Mouse (Mus musculus): ENCODE measurements around the gene Ccnjl. TPM values are rescaled to one million over a fixed set of nuclear protein-coding genes. Genes with fewer than 3 reads are reported as not detected.
A peak's percentile ranks its signal among the peaks of the same experiment; 100 is the strongest.

The Ccnjl gene
- polyA plus RNA-seq, 1 experiment from 2014 or later: 14.6 TPM

DNA sequence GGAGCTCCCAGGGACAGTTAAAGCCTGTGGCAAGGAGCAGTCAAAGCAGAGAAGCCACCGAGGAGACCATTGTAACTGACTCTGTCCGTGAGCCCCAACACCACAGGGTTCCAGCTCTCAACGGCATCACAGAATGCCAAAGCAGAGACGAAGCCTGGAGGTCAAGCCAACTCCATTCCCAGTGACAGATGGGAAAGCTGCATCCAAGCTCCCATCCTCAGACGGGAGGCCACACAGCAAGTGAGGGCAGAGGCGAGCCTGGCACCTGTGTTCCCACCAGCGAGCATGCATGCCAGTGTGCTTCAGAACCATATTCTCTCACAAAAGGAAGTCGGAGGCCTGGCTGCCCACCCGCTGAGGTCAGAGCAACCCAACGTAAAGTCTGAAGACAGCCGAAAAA, 10.9 kb upstream of the Ccnjl start:
- Histone ChIP-seq H3K4me3 (ENCODE audit: low read length) (no peak overlapping the region), H3K9ac (ENCODE audit: low read depth, low read length) (no peak overlapping the region), H3K27ac (ENCODE audit: low read length) (no peak overlapping the region), H3K4me2 (ENCODE audit: low read depth, low read length) (no peak overlapping the region), H3K36me3 (ENCODE audit: control insufficient read depth, insufficient read depth, low read length) (no peaks in the 10 kb centered on the region), H3K4me1 (ENCODE audit: control insufficient read depth, insufficient read depth, low read length) (0 out of 2 replicates have a peak, but pooled peaks cover 4% of the 10 kb centered on the region), H3K27me3 (replicated peaks; ENCODE audit: control insufficient read depth, insufficient read depth, low read length) (no peaks in the 10 kb centered on the region), H3K9me3 (ENCODE audit: control insufficient read depth, low read length) (no peaks in the 10 kb centered on the region)
- ATAC-seq: no peak
- WGBS: 86% methylated on average over 11 of the region's 11 CpGs

DNA sequence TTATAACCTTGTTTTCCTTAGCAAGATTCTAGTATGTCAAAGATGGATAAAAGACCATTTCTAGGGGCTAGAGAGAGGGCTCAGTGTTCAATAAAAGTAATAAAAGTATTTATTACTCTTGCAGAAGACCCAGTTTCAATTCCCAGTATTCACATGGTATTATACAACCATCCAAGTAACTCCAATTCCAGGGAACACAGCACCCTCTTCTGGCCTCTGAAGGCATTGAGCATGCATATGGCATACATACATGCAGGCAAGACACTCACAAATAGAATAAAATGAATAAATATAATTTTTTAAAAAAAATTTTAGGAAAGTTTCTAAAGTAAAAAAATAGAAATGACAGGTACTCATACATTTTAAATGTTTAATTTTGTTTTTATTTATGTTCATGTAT, 10.5 kb upstream of the Ccnjl start:
- Histone ChIP-seq H3K27me3 (replicated peaks; ENCODE audit: control insufficient read depth, insufficient read depth, low read length) (no peaks in the 10 kb centered on the region), H3K36me3 (ENCODE audit: control insufficient read depth, insufficient read depth, low read length) (no peaks in the 10 kb centered on the region), H3K27ac (ENCODE audit: low read length) (no peak overlapping the region), H3K9ac (ENCODE audit: low read depth, low read length) (no peak overlapping the region), H3K4me1 (ENCODE audit: control insufficient read depth, insufficient read depth, low read length) (0 out of 2 replicates have a peak, but pooled peaks cover 4% of the 10 kb centered on the region), H3K4me2 (ENCODE audit: low read depth, low read length) (no peak overlapping the region), H3K9me3 (ENCODE audit: control insufficient read depth, low read length) (no peaks in the 10 kb centered on the region), H3K4me3 (ENCODE audit: low read length) (no peak overlapping the region)
- ATAC-seq: no peak

DNA sequence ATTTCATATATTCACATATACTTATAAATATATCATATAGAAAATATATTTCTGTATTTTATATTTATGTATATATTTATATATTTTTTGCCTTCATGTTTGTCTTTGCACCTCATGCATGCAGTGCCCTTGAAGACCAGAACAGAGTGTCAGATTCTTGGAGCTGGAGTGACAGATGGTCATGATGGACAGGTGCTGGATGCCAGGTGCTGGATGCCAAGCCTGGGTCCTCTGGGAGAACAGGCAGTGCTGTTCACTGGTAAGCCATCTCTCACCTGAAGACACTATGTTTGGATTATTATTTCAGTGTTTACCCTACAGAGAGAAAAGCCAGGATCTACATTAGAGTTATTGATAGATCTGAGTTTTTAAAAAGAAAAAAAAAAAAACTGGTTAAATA, 9.8 kb upstream of the Ccnjl start:
- H3K9ac ChIP-seq (ENCODE audit: low read depth, low read length): no peak overlapping the region
- no peaks in the 10 kb centered on the region for H3K9me3 ChIP-seq (ENCODE audit: control insufficient read depth, low read length)
- H3K27ac ChIP-seq (ENCODE audit: low read length): no peak overlapping the region
- no peaks in the 10 kb centered on the region for H3K36me3 ChIP-seq (ENCODE audit: control insufficient read depth, insufficient read depth, low read length)
- no peak overlapping the region for H3K4me3 ChIP-seq (ENCODE audit: low read length)
- no peak for ATAC-seq
- H3K4me2 ChIP-seq (ENCODE audit: low read depth, low read length): no peak overlapping the region
- no peaks in the 10 kb centered on the region for H3K27me3 ChIP-seq (replicated peaks; ENCODE audit: control insufficient read depth, insufficient read depth, low read length)
- H3K4me1 ChIP-seq (ENCODE audit: control insufficient read depth, insufficient read depth, low read length): 0 out of 2 replicates have a peak, but pooled peaks cover 4% of the 10 kb centered on the region

DNA sequence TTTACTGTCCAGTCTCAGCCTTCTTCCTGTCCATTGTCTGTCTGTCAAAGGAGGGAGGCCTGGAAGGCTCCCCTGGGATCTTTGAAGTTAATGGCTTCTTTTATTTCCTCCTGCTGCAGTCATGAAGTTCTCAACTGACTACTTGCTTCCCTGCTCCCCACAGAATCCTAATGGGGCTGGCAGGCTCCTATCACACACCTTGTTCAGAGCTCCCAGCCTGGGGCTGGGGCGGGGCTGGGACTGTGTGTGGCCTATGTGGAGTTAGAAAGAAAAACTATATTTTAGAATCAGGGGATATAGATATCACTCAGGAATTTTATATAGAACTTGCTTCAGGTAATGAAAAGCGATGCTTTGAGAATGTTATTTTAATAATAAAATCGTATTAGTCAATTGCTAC, 8.1 kb upstream of the Ccnjl start:
- peak; percentile 55; the same call in 1 of the 2 replicates for ATAC-seq
- H3K9me3 ChIP-seq (ENCODE audit: control insufficient read depth, low read length): no peaks in the 10 kb centered on the region
- no peak overlapping the region for H3K9ac ChIP-seq (ENCODE audit: low read depth, low read length)
- H3K4me3 ChIP-seq (ENCODE audit: low read length): no peak overlapping the region
- no peak overlapping the region for H3K4me2 ChIP-seq (ENCODE audit: low read depth, low read length)
- WGBS: 79% methylated on average over 3 of the region's 3 CpGs
- no peaks in the 10 kb centered on the region for H3K27me3 ChIP-seq (replicated peaks; ENCODE audit: control insufficient read depth, insufficient read depth, low read length)
- H3K4me1 ChIP-seq (ENCODE audit: control insufficient read depth, insufficient read depth, low read length): 0 out of 2 replicates have a peak, but pooled peaks cover 4% of the 10 kb centered on the region
- no peaks in the 10 kb centered on the region for H3K36me3 ChIP-seq (ENCODE audit: control insufficient read depth, insufficient read depth, low read length)
- H3K27ac ChIP-seq (ENCODE audit: low read length): no peak overlapping the region

DNA sequence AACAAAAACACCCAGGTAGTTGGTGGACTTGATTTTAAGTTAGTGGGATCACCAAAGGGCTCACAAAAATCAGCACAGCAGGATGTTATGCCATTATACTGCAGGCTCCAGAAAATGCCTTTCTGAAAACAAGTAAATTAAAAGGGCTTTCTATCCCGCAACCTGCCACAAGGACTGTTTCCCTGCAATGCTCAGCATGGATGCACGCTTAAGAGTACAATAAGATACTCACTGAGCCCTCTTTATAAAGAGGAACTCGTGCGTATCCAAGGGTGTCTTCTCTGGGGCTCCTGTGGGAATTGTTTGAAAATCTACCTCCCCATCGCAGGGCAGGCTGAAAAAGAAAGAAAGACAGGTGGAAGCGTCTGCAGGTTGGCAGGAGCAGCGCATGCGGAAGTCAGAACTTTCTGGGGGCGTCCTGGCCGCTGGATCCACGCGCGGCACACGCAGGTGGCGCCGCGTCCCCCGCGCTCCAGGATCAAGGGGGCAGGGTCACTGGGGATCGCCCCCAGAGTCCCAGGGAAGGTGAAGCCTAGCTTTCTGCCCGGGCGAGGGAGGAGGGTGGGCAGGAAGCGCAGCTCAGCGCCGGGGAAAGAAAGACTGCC, 404 bp upstream of the Ccnjl start:
- Histone ChIP-seq H3K36me3 (ENCODE audit: control insufficient read depth, insufficient read depth, low read length) (0 out of 2 replicates have a peak, but pooled peaks cover 2% of the 10 kb centered on the region), H3K4me3 (ENCODE audit: low read length) (peak overlapping the region; percentile 86), H3K9me3 (ENCODE audit: control insufficient read depth, low read length) (no peaks in the 10 kb centered on the region), H3K4me1 (ENCODE audit: control insufficient read depth, insufficient read depth, low read length) (peaks cover 13% of the 10 kb centered on the region), H3K27me3 (replicated peaks; ENCODE audit: control insufficient read depth, insufficient read depth, low read length) (no peaks in the 10 kb centered on the region), H3K4me2 (ENCODE audit: low read depth, low read length) (peak overlapping the region; percentile 79), H3K27ac (ENCODE audit: low read length) (peak overlapping the region; percentile 84), H3K9ac (ENCODE audit: low read depth, low read length) (peak overlapping the region; percentile 87)
- peak; percentile 22 for ATAC-seq
- 2% methylated on average over 21 of the region's 25 CpGs for WGBS

DNA sequence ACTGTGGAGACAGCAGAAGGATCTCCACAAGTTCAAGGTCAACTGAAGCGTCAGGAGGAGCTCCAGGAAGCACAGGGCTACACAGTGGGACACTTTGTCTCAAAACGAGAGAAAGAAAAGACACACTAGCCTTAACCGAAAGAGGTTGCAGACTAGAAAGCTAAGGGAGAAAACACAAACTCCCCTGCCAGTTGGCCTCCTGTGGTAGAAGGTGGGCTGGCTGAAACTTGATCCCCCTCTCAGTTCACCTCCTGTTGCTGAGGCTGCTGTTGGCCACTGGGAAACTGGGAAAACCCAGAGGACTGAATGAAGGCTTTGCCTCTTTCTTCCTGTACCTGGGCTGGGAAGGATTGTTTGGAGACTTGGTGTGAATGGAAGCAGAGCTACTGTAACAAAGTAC, 1.5 kb downstream of the Ccnjl start:
- Histone ChIP-seq H3K9ac (ENCODE audit: low read depth, low read length) (peak overlapping the region; percentile 36; the same call in 1 of the 2 replicates), H3K27ac (ENCODE audit: low read length) (no peak overlapping the region)
- 36% methylated on average over 3 of the region's 3 CpGs for whole genome bisulfite sequencing

DNA sequence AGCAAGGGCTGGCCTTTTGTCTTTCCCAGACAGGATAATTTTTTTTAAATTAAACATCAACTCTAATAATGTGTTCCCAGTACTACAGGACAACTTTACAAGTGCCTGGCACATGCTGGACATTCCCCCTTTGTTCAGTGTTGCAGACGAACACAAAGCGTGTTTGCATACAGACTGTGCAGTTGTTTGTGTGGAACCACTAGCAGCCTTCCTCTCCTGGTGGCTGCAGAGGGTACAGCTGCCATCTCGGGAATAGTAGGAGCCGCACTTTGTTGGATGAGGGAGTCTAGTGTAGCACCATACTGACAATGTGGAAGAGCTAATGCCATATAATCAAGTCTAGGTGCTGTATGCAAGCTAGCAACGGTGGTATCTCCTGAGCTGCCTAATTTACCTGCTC, 3.0 kb downstream of the Ccnjl start:
- no peak overlapping the region for H3K4me3 ChIP-seq (ENCODE audit: low read length)
- no peak overlapping the region for H3K27ac ChIP-seq (ENCODE audit: low read length)
- no peaks in the 10 kb centered on the region for H3K9me3 ChIP-seq (ENCODE audit: control insufficient read depth, low read length)
- peaks cover 13% of the 10 kb centered on the region for H3K4me1 ChIP-seq (ENCODE audit: control insufficient read depth, insufficient read depth, low read length)
- 0 out of 2 replicates have a peak, but pooled peaks cover 2% of the 10 kb centered on the region for H3K36me3 ChIP-seq (ENCODE audit: control insufficient read depth, insufficient read depth, low read length)
- WGBS: 66% methylated on average over 5 of the region's 5 CpGs
- H3K4me2 ChIP-seq (ENCODE audit: low read depth, low read length): no peak overlapping the region
- no peak overlapping the region for H3K9ac ChIP-seq (ENCODE audit: low read depth, low read length)
- no peaks in the 10 kb centered on the region for H3K27me3 ChIP-seq (replicated peaks; ENCODE audit: control insufficient read depth, insufficient read depth, low read length)
- ATAC-seq: no peak

More for the DNA sequence above, 1.5 kb downstream of the Ccnjl start:
- Histone ChIP-seq H3K36me3 (ENCODE audit: control insufficient read depth, insufficient read depth, low read length) (0 out of 2 replicates have a peak, but pooled peaks cover 2% of the 10 kb centered on the region), H3K4me3 (ENCODE audit: low read length) (peak overlapping the region; percentile 24), H3K4me1 (ENCODE audit: control insufficient read depth, insufficient read depth, low read length) (peaks cover 13% of the 10 kb centered on the region), H3K4me2 (ENCODE audit: low read depth, low read length) (peak overlapping the region; percentile 34), H3K27me3 (replicated peaks; ENCODE audit: control insufficient read depth, insufficient read depth, low read length) (no peaks in the 10 kb centered on the region), H3K9me3 (ENCODE audit: control insufficient read depth, low read length) (no peaks in the 10 kb centered on the region)
- ATAC-seq: no peak

DNA sequence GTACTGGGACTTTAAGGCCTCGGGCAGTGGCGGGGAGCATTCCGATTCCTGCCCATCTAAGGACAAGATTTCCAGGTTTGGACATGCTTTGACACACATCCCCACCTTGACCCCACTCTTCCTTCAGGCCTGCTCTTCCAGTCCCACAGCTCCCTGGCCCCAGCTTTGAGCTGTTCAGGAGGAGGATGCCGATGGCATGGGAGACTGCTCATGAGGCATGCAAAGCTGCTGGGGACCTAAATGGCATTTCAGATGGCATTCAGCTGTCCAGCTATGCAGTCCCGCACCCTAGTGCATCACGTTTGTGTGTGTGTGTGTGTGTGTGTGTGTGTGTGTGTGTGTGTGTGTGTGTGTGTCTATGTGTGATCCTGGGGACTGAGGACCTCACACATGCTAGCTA, 8.5 kb downstream of the Ccnjl start:
- Histone ChIP-seq H3K27ac (ENCODE audit: low read length) (no peak overlapping the region), H3K27me3 (replicated peaks; ENCODE audit: control insufficient read depth, insufficient read depth, low read length) (no peaks in the 10 kb centered on the region), H3K9me3 (ENCODE audit: control insufficient read depth, low read length) (no peaks in the 10 kb centered on the region), H3K4me1 (ENCODE audit: control insufficient read depth, insufficient read depth, low read length) (peaks cover 11% of the 10 kb centered on the region), H3K4me3 (ENCODE audit: low read length) (no peak overlapping the region), H3K9ac (ENCODE audit: low read depth, low read length) (no peak overlapping the region), H3K36me3 (ENCODE audit: control insufficient read depth, insufficient read depth, low read length) (0 out of 2 replicates have a peak, but pooled peaks cover 2% of the 10 kb centered on the region), H3K4me2 (ENCODE audit: low read depth, low read length) (no peak overlapping the region)
- WGBS: 84% methylated on average over 6 of the region's 6 CpGs
- no peak for ATAC-seq

DNA sequence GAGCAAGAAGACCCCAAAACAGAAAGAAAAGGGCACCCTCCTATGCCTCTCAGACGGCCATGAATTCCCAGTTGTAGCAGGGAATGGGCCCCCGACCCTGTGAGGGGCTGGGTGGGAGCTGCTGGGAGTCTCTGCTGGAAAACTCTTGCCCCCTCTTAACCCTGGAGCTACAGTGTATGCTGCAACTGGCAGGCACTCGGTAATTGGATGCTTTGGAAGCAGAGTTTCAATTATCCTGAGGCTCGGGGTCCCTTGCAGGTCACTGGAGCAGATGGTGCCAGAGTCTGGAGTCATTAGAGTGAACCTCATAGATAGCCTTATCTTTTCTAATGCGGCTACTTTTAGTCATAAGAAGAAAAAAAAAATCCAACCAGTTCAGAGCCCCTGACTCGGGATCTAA, 11.3 kb downstream of the Ccnjl start:
- peaks cover 2% of the 10 kb centered on the region; the same call in 1 of the 2 replicates for H3K36me3 ChIP-seq (ENCODE audit: control insufficient read depth, insufficient read depth, low read length)
- no peak overlapping the region for H3K4me3 ChIP-seq (ENCODE audit: low read length)
- ATAC-seq: peak; percentile 52
- H3K4me2 ChIP-seq (ENCODE audit: low read depth, low read length): no peak overlapping the region
- H3K27ac ChIP-seq (ENCODE audit: low read length): no peak overlapping the region
- H3K4me1 ChIP-seq (ENCODE audit: control insufficient read depth, insufficient read depth, low read length): peaks cover 18% of the 10 kb centered on the region
- H3K27me3 ChIP-seq (replicated peaks; ENCODE audit: control insufficient read depth, insufficient read depth, low read length): no peaks in the 10 kb centered on the region
- H3K9ac ChIP-seq (ENCODE audit: low read depth, low read length): no peak overlapping the region
- no peaks in the 10 kb centered on the region for H3K9me3 ChIP-seq (ENCODE audit: control insufficient read depth, low read length)
- whole genome bisulfite sequencing: 37% methylated on average over 6 of the region's 6 CpGs
